Mouse (Mus musculus): ENCODE results near the gene Tirap. TPM values are rescaled to one million over a fixed set of nuclear protein-coding genes. Genes with fewer than 3 reads are reported as not detected.
A peak's percentile ranks its signal among the peaks of the same experiment; 100 is the strongest.
"Not testable (repeated sequence)": the region's sequence is repeated elsewhere in the genome, so short reads cannot be mapped to it uniquely, and the experiment has no call there.

The Tirap gene
- total RNA-seq, 2 experiments from 2014 or later: 1.6 to 2.4 TPM

GRCm38 (mm10) chr9:35158477-35158876 lies 41.6 kb downstream of the Tirap start:
- DNase-seq (ENCODE audit: low spot score in 2 of 2): no peak
- intact Hi-C loops (cut with DNase I): no loop called here

GRCm38 (mm10) chr9:35156862-35157261 lies 43.2 kb downstream of the Tirap start:
- intact Hi-C loops (cut with DNase I): no loop called here
- DNase-seq (ENCODE audit: low spot score in 2 of 2): no peak

- intact Hi-C loops (cut with DNase I): no loop called here
- peak in 1 of 2 experiments; percentile 46 for DNase-seq (ENCODE audit: low spot score in 2 of 2)
These were observed 43.9 kb downstream of the Tirap start for GRCm38 (mm10) chr9:35156002-35156710.

- DNase-seq (ENCODE audit: low spot score in 2 of 2): no peak
- intact Hi-C loops (cut with DNase I): no loop called here
These were observed 47.2 kb downstream of the Tirap start for GRCm38 (mm10) chr9:35152923-35153322.

- DNase-seq (ENCODE audit: low spot score in 2 of 2); intact Hi-C loops (cut with DNase I): not testable (repeated sequence)
These were observed 51.3 kb downstream of the Tirap start for GRCm38 (mm10) chr9:35148822-35149221.

GRCm38 (mm10) chr9:35147261-35147660 lies 52.8 kb downstream of the Tirap start:
- DNase-seq (ENCODE audit: low spot score in 2 of 2); intact Hi-C loops (cut with DNase I): not testable (repeated sequence)

GRCm38 (mm10) chr9:35145829-35146228 lies 54.3 kb downstream of the Tirap start:
- no peak for DNase-seq (ENCODE audit: low spot score in 2 of 2)
- intact Hi-C loops (cut with DNase I): no loop called here

- intact Hi-C loops (cut with DNase I): no loop called here
- DNase-seq (ENCODE audit: low spot score in 2 of 2): no peak
These were observed 55.0 kb downstream of the Tirap start for GRCm38 (mm10) chr9:35145118-35145517.

- intact Hi-C loops (cut with DNase I): no loop called here
- DNase-seq (ENCODE audit: low spot score in 2 of 2): no peak
These were observed 57.9 kb downstream of the Tirap start for GRCm38 (mm10) chr9:35142221-35142620.

GRCm38 (mm10) chr9:35139231-35139744 lies 60.8 kb downstream of the Tirap start:
- no peak for DNase-seq (ENCODE audit: low spot score in 2 of 2)
- intact Hi-C loops (cut with DNase I): no loop called here

GRCm38 (mm10) chr9:35138029-35138428 lies 62.1 kb downstream of the Tirap start:
- intact Hi-C loops (cut with DNase I): no loop called here
- no peak for DNase-seq (ENCODE audit: low spot score in 2 of 2)

- intact Hi-C loops (cut with DNase I): no loop called here
- no peak for DNase-seq (ENCODE audit: low spot score in 2 of 2)
These were observed 64.5 kb downstream of the Tirap start for GRCm38 (mm10) chr9:35135575-35135974.

Other genes starting within 250 kb of the Tirap start
- 10 to 100 TPM; 26.3 to 26.4 TPM for gene St3gal4, start 81.0 kb downstream of the Tirap start, total RNA-seq (2021)
- gene Dcps, start 24.2 kb downstream of the Tirap start, total RNA-seq (2021): 10 to 100 TPM; 16.4 to 16.7 TPM
- gene Srpr, start 116 bp downstream of the Tirap start, total RNA-seq (2021): 10 to 100 TPM; 61.3 to 65.0 TPM
- 10 to 100 TPM; 32.4 to 41.2 TPM for gene Foxred1, start 10.8 kb upstream of the Tirap start, total RNA-seq (2021)
- 10 to 100 TPM; 17.7 to 23.8 TPM for gene Fam118b, start 67.5 kb upstream of the Tirap start, total RNA-seq (2021)
- 1 to 10 TPM; 8.4 to 8.8 TPM for gene Rpusd4, start 67.6 kb upstream of the Tirap start, total RNA-seq (2021)
- 1 to 10 TPM; 8.0 to 9.1 TPM for gene Cdon, start 220.8 kb upstream of the Tirap start, total RNA-seq (2021)

Measured in left cerebral cortex, postnatal 36 days (tissue).